Mouse (Mus musculus) brain, embryonic 14.5 days (tissue): ENCODE results near the gene Piwil4. TPM values are rescaled to one million over a fixed set of nuclear protein-coding genes. Genes with fewer than 3 reads are reported as not detected.

ENCODE experiments used
- DNase-seq: peaks from one replicate; pipeline ENCODE4 v3.0.0-alpha.2; 2011; ENCODE audit warnings: low read depth
- CTCF ChIP-seq: fragments of 200-500 bp; IDR thresholded peaks from 2 replicates; pipeline ENCODE4 v1.5.1; 2012; ENCODE audit warnings: inconsistent platforms, mild to moderate bottlenecking, moderate library complexity, borderline replicate concordance; ENCODE audit not compliant: insufficient read depth, insufficient read length; ENCODE audit errors: extremely low read depth
- POLR2A ChIP-seq: fragments of 200-500 bp; IDR thresholded peaks from 2 replicates; pipeline ENCODE4 v1.6.1; 2012; ENCODE audit warnings: mild to moderate bottlenecking, inconsistent platforms, borderline replicate concordance; ENCODE audit not compliant: poor library complexity, insufficient read depth, insufficient read length, severe bottlenecking; ENCODE audit errors: extremely low read depth
- polyA plus RNA-seq: library from polyadenylated mRNA; depleted of rRNA; stranded (reverse); fragments of >200 nt; gene quantifications from 2 replicates; pipeline ENCODE4 v1.2.3, GENCODE M21; 2012; rRNA removed

Gene Piwil4
- polyA plus RNA-seq, 1 experiment, result 0.29 TPM

DNA sequence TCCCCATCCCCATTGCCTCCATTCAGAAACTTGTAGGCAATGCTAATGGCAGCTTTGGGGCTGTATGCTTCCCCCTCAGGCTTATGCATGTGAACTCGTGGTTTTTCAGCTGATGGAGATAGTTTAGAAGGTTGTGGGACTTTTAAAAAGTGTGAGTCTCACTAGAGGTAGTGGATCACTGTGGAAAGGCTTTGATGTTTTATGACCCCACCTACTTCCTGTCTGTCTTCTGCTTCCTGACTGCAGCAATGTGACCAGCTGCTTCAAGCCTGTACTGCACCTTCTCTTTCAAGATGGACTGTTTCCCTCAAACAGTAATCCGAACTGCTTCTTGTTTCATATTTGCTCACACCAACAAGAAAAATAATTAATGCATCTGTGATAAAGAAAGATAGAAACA lies 82.6 kb downstream of the Piwil4 start:
- no peak for DNase-seq
- no peak for TF ChIP-seq CTCF
- TF ChIP-seq POLR2A, result no peak

DNA sequence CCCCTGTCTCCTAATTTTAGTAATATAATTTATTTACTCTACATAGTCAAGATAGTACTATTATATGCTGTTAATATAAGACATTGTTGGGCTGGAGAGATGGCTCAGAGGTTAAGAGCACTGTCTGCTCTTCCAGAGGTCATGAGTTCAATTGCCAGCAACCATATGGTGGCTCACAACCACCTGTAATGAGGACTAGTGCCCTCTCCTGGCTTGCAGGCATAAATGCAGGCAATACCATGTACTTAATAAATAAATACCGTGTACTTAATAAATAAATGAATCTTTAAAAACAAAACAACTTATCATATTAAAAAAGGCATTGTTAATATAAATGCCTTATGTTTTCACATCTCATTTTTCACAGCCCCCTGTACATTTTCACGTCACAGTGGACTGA lies 86.5 kb downstream of the Piwil4 start:
- DNase-seq, result no peak
- TF ChIP-seq CTCF (no peak), POLR2A (no peak)

GRCm38 (mm10) chr9:14652761-14653160 lies 87.8 kb downstream of the Piwil4 start:
- DNase-seq, result no peak
- no peak for TF ChIP-seq POLR2A
- no peak for TF ChIP-seq CTCF

- no peak for TF ChIP-seq CTCF
- no peak for TF ChIP-seq POLR2A
- DNase-seq, result no peak
Measured at GRCm38 (mm10) chr9:14647849-14648248, 92.7 kb downstream of the Piwil4 start.

DNA sequence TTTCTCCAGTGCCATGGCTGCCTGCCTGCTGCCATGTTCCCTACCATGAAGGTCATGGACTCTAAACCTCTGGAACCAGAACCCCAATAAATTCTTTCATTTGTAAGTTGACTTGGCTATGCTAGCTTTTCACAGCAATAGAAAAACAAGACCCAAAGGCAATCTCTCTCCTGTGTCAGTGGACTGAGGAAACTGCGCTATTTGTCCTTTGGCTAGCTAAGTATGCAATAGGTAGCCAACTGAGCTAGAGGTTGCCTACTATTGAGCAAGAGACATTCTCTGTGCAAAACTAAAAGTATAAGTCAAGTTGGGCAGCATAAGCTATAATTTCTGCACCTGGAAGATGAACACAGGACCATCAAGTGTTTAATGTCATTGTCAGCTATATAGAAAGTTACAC lies 93.9 kb downstream of the Piwil4 start:
- DNase-seq, result no peak
- no peak for TF ChIP-seq POLR2A
- no peak for TF ChIP-seq CTCF

Other genes with a start within 250 kb of the Piwil4 start
- 0.19 and 0.21 TPM in 2 replicates for gene Kdm4d, start 240.3 kb downstream of the Piwil4 start, polyA plus RNA-seq
- gene Cwc15, start 240.1 kb downstream of the Piwil4 start, polyA plus RNA-seq, result 68.1 and 77.7 TPM in 2 replicates
- 17.5 and 23.6 TPM in 2 replicates for gene Amotl1, start 95.7 kb downstream of the Piwil4 start, polyA plus RNA-seq
- gene Fut4, start 11.7 kb upstream of the Piwil4 start, polyA plus RNA-seq, result 0.57 and 1.0 TPM in 2 replicates
- 0.61 and 1.3 TPM in 2 replicates for gene 1700012B09Rik, start 30.3 kb upstream of the Piwil4 start, polyA plus RNA-seq
- 9.4 and 10.8 TPM in 2 replicates for gene Mre11a, start 43.9 kb upstream of the Piwil4 start, polyA plus RNA-seq
- 18.1 and 21.1 TPM in 2 replicates for gene Ankrd49, start 44.1 kb upstream of the Piwil4 start, polyA plus RNA-seq
- gene Gpr83, start 119.5 kb upstream of the Piwil4 start, polyA plus RNA-seq, result 1.6 and 2.2 TPM in 2 replicates
- gene Izumo1r, start 163.2 kb upstream of the Piwil4 start, polyA plus RNA-seq, result not detected in 2 replicates